Mouse (Mus musculus): ENCODE results near the gene Tns3.

Gene Tns3

GRCm38 (mm10) chr11:8479313-8479712 lies 185.0 kb downstream of the Tns3 start:
- DNase-seq (ENCODE audit: low spot score in 2 of 2) = no peak

GRCm38 (mm10) chr11:8473616-8474015 lies 190.7 kb downstream of the Tns3 start:
- no peak for DNase-seq (ENCODE audit: low spot score in 2 of 2)

GRCm38 (mm10) chr11:8472439-8472838 lies 191.9 kb downstream of the Tns3 start:
- no peak for DNase-seq (ENCODE audit: low spot score in 2 of 2)

- DNase-seq (ENCODE audit: low spot score in 2 of 2) = no peak
These were observed 192.8 kb downstream of the Tns3 start for GRCm38 (mm10) chr11:8471535-8471934.

GRCm38 (mm10) chr11:8469537-8469936 lies 194.8 kb downstream of the Tns3 start:
- DNase-seq (ENCODE audit: low spot score in 2 of 2) = no peak

- peak in 1 of 2 experiments; percentile 59 for DNase-seq (ENCODE audit: low spot score in 2 of 2)
These were observed 195.9 kb downstream of the Tns3 start for GRCm38 (mm10) chr11:8468161-8469091.

- no peak for DNase-seq (ENCODE audit: low spot score in 2 of 2)
These were observed 196.8 kb downstream of the Tns3 start for GRCm38 (mm10) chr11:8467403-8468160.

- DNase-seq (ENCODE audit: low spot score in 2 of 2) = no peak
These were observed 200.5 kb downstream of the Tns3 start for GRCm38 (mm10) chr11:8463866-8464265.

- no peak for DNase-seq (ENCODE audit: low spot score in 2 of 2)
These were observed 201.4 kb downstream of the Tns3 start for GRCm38 (mm10) chr11:8462827-8463405.

GRCm38 (mm10) chr11:8460835-8461234 lies 203.5 kb downstream of the Tns3 start:
- no peak for DNase-seq (ENCODE audit: low spot score in 2 of 2)

- no peak for DNase-seq (ENCODE audit: low spot score in 2 of 2)
These were observed 206.4 kb downstream of the Tns3 start for GRCm38 (mm10) chr11:8457951-8458350.

GRCm38 (mm10) chr11:8456586-8457285 lies 207.6 kb downstream of the Tns3 start:
- peak in 1 of 2 experiments; percentile 26 for DNase-seq (ENCODE audit: low spot score in 2 of 2)

- no peak for DNase-seq (ENCODE audit: low spot score in 2 of 2)
These were observed 208.7 kb downstream of the Tns3 start for GRCm38 (mm10) chr11:8455650-8456049.

GRCm38 (mm10) chr11:8453252-8453651 lies 211.1 kb downstream of the Tns3 start:
- DNase-seq (ENCODE audit: low spot score in 2 of 2) = no peak

GRCm38 (mm10) chr11:8451597-8452201 lies 212.6 kb downstream of the Tns3 start:
- DNase-seq (ENCODE audit: low spot score in 2 of 2) = no peak

GRCm38 (mm10) chr11:8450540-8450939 lies 213.8 kb downstream of the Tns3 start:
- DNase-seq (ENCODE audit: low spot score in 2 of 2) = no peak

GRCm38 (mm10) chr11:8445915-8446356 lies 218.4 kb downstream of the Tns3 start:
- DNase-seq (ENCODE audit: low spot score in 2 of 2) = peak; percentile 56 to 83

- no peak for DNase-seq (ENCODE audit: low spot score in 2 of 2)
These were observed 219.4 kb downstream of the Tns3 start for GRCm38 (mm10) chr11:8444759-8445422.

- no peak for DNase-seq (ENCODE audit: low spot score in 2 of 2)
These were observed 220.6 kb downstream of the Tns3 start for GRCm38 (mm10) chr11:8443539-8444292.

GRCm38 (mm10) chr11:8440706-8441105 lies 223.6 kb downstream of the Tns3 start:
- DNase-seq (ENCODE audit: low spot score in 2 of 2) = no peak

Measured in cerebellum, postnatal 4 days (tissue).